Mouse (Mus musculus): Measurements from ENCODE around the gene Arhgap24.

The Arhgap24 gene

DNA sequence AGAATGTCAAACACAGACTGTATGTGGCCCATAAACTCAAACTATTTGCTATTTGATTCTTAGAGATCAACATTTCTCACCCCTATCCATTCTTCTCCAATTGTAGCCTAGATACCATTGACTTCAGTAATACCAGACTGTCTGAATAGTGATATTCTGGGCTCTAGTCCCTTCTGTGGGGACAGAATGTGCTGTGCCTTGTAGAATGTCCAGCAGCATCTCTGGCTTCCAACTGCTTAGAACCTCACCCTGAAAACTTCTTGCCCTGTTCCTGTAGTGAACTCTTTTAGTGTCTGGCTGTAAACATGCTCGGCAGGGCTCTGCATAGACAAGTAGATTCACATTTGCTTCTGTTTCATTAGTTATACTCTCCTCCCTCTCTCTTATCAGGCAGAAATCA lies 110.2 kb downstream of the Arhgap24 start:
- no peak for DNase-seq

DNA sequence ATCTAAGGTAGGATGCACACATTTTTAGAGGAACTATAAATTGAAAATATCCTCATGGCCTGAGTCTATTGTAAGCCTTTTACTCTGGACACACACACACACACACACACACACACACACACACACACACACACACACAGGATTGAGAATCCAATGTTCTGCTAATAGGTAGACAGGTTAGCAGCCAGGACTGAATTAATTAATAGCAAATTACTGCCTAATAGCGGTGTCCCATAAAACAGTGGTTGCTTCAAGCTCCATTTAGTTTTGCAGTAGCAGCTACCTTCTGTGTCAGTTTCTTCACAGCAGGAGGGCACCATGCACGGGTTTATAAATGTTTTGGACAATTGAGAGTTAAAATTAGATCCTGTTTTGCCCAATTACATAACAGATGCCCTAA lies 111.9 kb downstream of the Arhgap24 start:
- no peak for DNase-seq

GRCm38 (mm10) chr5:102599102-102599501 lies 117.9 kb downstream of the Arhgap24 start:
- no peak for DNase-seq

- DNase-seq = no peak
Observed at GRCm38 (mm10) chr5:102613571-102613970, 132.4 kb downstream of the Arhgap24 start.

GRCm38 (mm10) chr5:102614081-102614480 lies 132.9 kb downstream of the Arhgap24 start:
- DNase-seq = no peak

DNA sequence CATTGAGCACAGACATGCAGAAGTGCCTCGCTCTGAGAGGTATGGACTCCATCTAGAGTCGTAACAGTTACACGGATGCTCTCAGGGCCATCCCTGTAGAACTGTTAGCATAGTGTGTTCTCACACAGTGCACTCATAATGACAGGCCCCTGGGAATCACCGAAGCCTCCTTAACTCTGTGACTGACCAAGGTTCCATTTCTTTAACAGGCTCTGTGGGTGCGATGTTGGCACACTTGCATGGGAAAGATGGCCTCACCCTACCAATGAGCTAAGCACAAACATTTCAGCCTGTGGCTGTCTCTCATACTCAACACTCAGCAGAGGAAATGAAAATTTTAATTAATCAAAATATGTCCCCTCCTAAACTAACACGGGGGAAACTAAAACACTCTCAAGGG lies 134.1 kb downstream of the Arhgap24 start:
- no peak for DNase-seq

GRCm38 (mm10) chr5:102621036-102621435 lies 139.8 kb downstream of the Arhgap24 start:
- DNase-seq = no peak

DNA sequence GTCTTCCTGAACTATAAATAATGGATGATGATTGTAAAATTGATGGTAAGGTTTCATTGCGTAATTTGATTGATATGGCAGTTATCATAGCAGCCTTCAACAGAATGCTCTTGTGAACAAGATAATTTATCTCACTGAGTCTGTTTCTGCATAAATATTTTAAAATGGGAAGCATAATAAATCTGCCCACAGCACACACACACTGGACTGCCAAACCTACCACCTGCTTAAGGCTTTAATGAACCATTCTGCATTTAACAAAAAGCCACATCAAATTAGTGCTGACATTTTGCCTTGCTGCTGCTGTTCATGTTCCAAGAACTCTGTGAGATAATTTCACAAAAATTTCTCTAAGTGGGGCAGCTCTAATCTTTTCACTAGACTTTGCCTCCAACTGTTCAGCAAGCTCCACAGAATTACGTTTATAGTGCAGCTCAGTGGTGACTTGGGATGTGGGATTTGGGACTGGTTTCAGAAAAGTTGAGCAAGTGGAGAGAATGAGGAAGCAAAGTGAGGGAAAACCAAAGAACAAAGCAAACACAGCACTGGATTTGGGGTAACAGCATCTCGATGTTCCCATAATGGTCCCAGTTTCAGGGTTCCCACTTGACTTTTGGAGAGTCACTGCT lies 142.7 kb downstream of the Arhgap24 start:
- no peak for DNase-seq

DNA sequence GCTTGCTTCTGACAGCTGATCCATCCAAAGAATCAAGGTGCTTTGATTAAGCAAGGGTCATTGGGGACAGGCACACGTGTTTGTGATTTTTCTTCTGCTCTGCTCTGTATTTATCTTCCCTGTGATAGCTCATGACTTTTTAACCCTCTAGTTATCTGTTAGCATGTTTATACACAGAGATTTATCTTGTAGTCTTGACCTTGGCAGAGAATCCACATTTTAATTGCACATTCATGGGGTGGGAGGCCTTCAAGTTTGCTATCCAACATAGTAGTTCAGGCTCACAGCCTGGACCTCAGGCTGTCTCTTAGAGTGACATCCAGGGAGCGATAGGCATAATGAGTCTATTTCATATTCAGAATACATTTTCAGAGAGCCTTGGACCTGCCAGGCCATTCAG lies 145.5 kb downstream of the Arhgap24 start:
- DNase-seq = no peak

- DNase-seq = no peak
Observed at GRCm38 (mm10) chr5:102629362-102629771, 148.2 kb downstream of the Arhgap24 start.

DNA sequence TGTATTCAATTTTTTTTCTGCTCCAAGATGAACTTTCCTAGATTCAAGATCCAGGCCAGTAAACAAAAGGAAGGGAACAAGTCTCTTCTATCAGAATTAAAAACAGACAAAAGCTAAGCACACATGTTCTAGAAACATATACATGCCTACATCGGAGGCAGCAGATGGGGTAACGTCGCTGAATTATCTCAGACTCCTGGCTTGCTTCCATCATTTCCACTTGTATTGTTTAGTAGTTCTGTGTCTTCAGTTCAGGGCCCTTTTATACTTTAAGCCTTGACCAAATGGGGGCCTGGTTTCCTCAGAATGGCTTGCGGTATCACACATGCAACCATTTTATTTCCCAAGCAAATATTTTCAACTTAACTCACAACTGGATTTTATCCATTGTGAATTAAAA lies 154.4 kb downstream of the Arhgap24 start:
- no peak for DNase-seq

GRCm38 (mm10) chr5:102639782-102640559 lies 158.8 kb downstream of the Arhgap24 start:
- DNase-seq = no peak

- DNase-seq = no peak
Observed at GRCm38 (mm10) chr5:102643364-102643763, 162.2 kb downstream of the Arhgap24 start.

DNA sequence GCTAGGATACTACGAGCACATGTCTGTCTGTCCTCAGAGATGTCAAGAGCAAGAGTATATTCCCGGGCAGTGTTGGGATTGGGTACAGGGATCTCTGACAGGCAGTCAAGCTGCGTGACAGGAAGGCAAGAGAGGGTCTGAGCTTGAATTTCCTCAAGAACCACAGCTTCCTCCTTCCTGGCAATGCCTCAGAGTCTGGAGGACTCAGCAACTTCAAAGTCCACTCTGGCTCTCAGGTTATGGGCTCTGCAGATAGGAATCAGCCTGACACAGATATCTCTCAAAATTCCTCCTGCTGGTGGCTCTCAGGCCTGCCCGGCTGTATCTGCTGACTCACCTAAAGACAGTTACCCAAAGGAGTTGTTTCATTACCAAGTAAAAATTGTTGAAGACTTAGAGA lies 162.6 kb downstream of the Arhgap24 start:
- DNase-seq = no peak

GRCm38 (mm10) chr5:102659061-102659460 lies 177.9 kb downstream of the Arhgap24 start:
- DNase-seq = no peak

GRCm38 (mm10) chr5:102664988-102665726 lies 184.0 kb downstream of the Arhgap24 start:
- no peak for DNase-seq

DNA sequence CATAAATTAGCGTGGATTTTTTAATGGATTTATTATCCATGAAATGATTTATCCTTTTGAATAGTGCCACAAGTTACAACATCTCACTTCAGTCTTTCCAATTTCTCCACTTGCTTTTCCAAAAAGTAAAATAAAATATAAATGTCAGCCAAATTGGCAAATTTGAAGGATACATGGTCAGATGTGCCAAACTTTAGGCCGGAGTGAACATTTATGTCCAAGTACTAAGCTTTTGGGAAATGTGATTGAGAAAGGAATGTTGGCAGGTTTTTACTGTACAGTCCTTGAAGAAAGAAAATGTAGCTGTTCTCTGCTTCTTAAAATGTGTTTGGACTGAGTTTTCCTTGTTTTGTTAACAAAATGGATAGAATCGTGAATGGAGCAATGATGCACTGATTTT lies 185.7 kb downstream of the Arhgap24 start:
- no peak for DNase-seq

DNA sequence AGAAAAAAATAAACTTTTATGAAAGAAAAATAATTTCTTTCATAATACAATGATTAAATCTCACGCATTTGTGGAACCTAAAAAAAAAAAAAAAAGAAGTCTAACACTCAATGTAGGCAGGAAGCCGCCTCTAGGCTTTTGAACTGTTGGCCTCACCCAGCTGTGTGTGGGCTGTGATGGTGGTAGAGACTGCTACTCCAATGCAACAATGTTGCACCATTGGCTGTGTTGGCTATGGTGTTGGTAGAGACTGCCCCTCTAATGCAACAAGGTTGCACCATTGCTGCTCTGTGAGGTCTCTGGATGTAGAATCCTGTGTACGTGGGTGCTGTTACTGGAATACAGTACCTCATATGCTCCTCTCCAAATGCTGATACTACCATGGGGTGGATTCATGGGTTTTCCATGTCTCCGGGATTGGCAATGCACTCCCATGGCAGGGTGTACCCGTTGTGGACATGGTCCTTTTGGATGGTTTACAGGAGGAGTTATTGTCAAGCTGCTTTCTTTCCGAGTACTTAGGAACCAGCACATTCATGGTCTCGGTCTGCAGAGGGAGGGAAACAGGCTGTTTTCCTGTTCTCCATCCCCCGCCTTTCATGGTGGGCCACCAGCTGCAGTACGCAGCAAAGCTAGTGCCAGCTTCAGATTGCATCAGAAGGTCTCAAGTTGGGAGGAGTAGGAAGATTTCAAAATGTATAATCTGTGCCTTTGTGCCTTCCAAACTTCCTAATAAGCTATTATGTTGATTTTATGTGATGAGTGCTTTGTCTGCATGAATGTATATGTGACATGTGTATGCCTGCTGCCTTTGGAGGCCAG lies 186.8 kb downstream of the Arhgap24 start:
- DNase-seq = no peak

DNA sequence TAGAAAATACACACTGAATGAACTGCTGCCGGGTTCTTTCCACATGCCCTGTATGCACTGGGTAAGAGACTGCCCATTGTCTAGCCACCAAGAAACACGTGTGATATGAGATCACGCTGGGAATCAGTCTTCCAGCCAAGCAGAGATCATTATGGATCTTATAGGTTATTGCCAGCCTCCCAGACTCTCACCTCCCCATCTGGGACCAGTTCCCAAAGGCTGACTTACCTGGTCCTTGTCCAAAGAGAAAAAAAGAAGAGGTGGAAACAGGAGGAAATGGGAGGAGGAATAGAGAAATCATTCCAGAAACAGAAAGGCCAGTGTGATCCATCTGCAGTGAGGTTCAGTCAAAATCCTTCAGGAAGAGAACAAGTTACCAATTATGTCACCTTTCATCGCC lies 189.0 kb downstream of the Arhgap24 start:
- DNase-seq = no peak

GRCm38 (mm10) chr5:102670731-102671345 lies 189.6 kb downstream of the Arhgap24 start:
- no peak for DNase-seq

GRCm38 (mm10) chr5:102675326-102675725 lies 194.1 kb downstream of the Arhgap24 start:
- no peak for DNase-seq

GRCm38 (mm10) chr5:102677176-102677575 lies 196.0 kb downstream of the Arhgap24 start:
- no peak for DNase-seq

DNA sequence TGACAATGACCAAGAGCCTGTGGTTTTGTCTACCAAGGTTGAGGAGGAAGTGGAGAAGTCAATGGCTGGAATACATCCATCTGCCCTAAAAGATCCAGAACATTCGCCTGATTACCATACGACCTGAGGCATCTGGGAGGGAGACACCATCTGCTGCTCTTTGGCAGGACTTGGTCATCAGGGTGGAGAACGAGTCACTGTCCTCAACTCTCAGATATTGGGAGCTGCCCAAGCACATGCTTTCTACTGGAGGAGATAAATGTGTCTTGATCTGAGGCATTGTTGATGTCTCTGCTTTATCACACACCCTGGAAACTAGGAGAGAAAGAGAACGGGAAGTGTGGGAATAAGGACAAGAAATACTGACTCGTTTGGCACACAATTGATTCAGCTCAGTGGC lies 206.5 kb downstream of the Arhgap24 start:
- no peak for DNase-seq
